Mouse (Mus musculus): ENCODE results near the gene Sergef. TPM values are rescaled to one million over a fixed set of nuclear protein-coding genes. Genes with fewer than 3 reads are reported as not detected.

The Sergef gene
- polyA plus RNA-seq, 1 experiment from 2014 or later: 15.5 TPM

GRCm38 (mm10) chr7:46433874-46434273 is 205.7 kb downstream of the Sergef start:
- H3K9me3 ChIP-seq (replicated peaks; ENCODE audit: low read length): no peaks in the 10 kb centered on the region
- DNase-seq (ENCODE audit: low spot score) (peak; percentile 39), ATAC-seq (replicated peaks; ENCODE audit: low FRiP score, low read depth) (peak; percentile 43; the same call in 1 of the 2 replicates)
- no peaks in the 10 kb centered on the region for H3K36me3 ChIP-seq (ENCODE audit: insufficient read depth, low read length)
- no peak overlapping the region for H3K4me3 ChIP-seq (replicated peaks; ENCODE audit: low read depth, low read length)
- H3K4me1 ChIP-seq (replicated peaks; ENCODE audit: insufficient read depth, low read length): no peaks in the 10 kb centered on the region
- H3K27ac ChIP-seq: no peak overlapping the region
- no peak overlapping the region for H3K4me2 ChIP-seq (ENCODE audit: low read length)
- H3K27me3 ChIP-seq (ENCODE audit: insufficient read depth, low read length): no peaks in the 10 kb centered on the region
- H3K9ac ChIP-seq (ENCODE audit: low read depth, low read length): no peak overlapping the region
- WGBS: 58% methylated on average over 5 of the region's 5 CpGs
- TF ChIP-seq CTCF (IDR thresholded peaks at IDR 0.05; ENCODE audit: low read depth): no peak

DNA sequence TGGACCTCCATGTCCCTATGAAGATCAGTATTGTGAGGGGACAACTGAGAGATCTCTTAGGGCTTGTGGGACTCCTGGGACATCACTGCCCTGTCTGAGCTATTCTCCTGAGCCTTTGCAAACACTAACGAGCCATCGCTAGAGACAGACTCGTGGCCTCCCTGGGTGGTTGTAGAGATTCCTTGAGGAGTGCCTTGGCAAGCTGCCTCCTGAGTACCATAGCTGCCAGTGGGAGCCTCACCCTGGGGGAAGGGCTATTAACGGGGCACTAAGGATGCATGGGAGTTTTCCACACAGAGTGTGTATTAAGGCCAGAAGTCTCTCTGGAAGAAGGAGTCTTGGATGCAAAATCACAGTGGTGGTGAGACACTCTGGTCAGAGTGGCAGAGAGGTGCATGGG is 214.6 kb downstream of the Sergef start:
- H3K9me3 ChIP-seq (replicated peaks; ENCODE audit: low read length): no peaks in the 10 kb centered on the region
- no peak overlapping the region for H3K9ac ChIP-seq (ENCODE audit: low read depth, low read length)
- 62% methylated on average over 4 of the region's 4 CpGs for WGBS
- no peak overlapping the region for H3K4me3 ChIP-seq (replicated peaks; ENCODE audit: low read depth, low read length)
- ATAC-seq (replicated peaks; ENCODE audit: low FRiP score, low read depth): no peak
- no peaks in the 10 kb centered on the region for H3K36me3 ChIP-seq (ENCODE audit: insufficient read depth, low read length)
- H3K4me1 ChIP-seq (replicated peaks; ENCODE audit: insufficient read depth, low read length): no peaks in the 10 kb centered on the region
- H3K27me3 ChIP-seq (ENCODE audit: insufficient read depth, low read length): no peaks in the 10 kb centered on the region
- no peak overlapping the region for H3K4me2 ChIP-seq (ENCODE audit: low read length)
- no peak for DNase-seq (ENCODE audit: low spot score)
- H3K27ac ChIP-seq: no peak overlapping the region
- no peak for TF ChIP-seq CTCF (IDR thresholded peaks at IDR 0.05; ENCODE audit: low read depth)

GRCm38 (mm10) chr7:46423951-46424350 is 215.7 kb downstream of the Sergef start:
- ATAC-seq (replicated peaks; ENCODE audit: low FRiP score, low read depth): no peak
- H3K9ac ChIP-seq (ENCODE audit: low read depth, low read length): no peak overlapping the region
- TF ChIP-seq CTCF (IDR thresholded peaks at IDR 0.05; ENCODE audit: low read depth): no peak
- H3K4me2 ChIP-seq (ENCODE audit: low read length): no peak overlapping the region
- no peaks in the 10 kb centered on the region for H3K4me1 ChIP-seq (replicated peaks; ENCODE audit: insufficient read depth, low read length)
- DNase-seq (ENCODE audit: low spot score): no peak
- H3K27me3 ChIP-seq (ENCODE audit: insufficient read depth, low read length): no peaks in the 10 kb centered on the region
- H3K4me3 ChIP-seq (replicated peaks; ENCODE audit: low read depth, low read length): no peak overlapping the region
- no peak overlapping the region for H3K27ac ChIP-seq
- no peaks in the 10 kb centered on the region for H3K9me3 ChIP-seq (replicated peaks; ENCODE audit: low read length)
- 70% methylated on average over 3 of the region's 3 CpGs for WGBS
- H3K36me3 ChIP-seq (ENCODE audit: insufficient read depth, low read length): no peaks in the 10 kb centered on the region

- Histone ChIP-seq H3K4me3 (replicated peaks; ENCODE audit: low read depth, low read length) (no peak overlapping the region), H3K9me3 (replicated peaks; ENCODE audit: low read length) (no peaks in the 10 kb centered on the region), H3K4me1 (replicated peaks; ENCODE audit: insufficient read depth, low read length) (no peaks in the 10 kb centered on the region), H3K27me3 (ENCODE audit: insufficient read depth, low read length) (no peaks in the 10 kb centered on the region), H3K36me3 (ENCODE audit: insufficient read depth, low read length) (no peaks in the 10 kb centered on the region), H3K27ac (no peak overlapping the region), H3K9ac (ENCODE audit: low read depth, low read length) (no peak overlapping the region), H3K4me2 (ENCODE audit: low read length) (no peak overlapping the region)
- WGBS: 49% methylated on average over 18 of the region's 18 CpGs
- DNase-seq (ENCODE audit: low spot score): peak; percentile 29
- TF ChIP-seq CTCF (IDR thresholded peaks at IDR 0.05; ENCODE audit: low read depth): peak; percentile 57
- ATAC-seq (replicated peaks; ENCODE audit: low FRiP score, low read depth): 0 out of 2 replicates have a peak, but pooled peaks have one; percentile 7
These were observed 216.7 kb downstream of the Sergef start for GRCm38 (mm10) chr7:46422764-46423412.

- 73% methylated on average over 8 of the region's 8 CpGs for whole genome bisulfite sequencing
- TF ChIP-seq CTCF (IDR thresholded peaks at IDR 0.05; ENCODE audit: low read depth): no peak
- Histone ChIP-seq H3K9me3 (replicated peaks; ENCODE audit: low read length) (no peaks in the 10 kb centered on the region), H3K4me1 (replicated peaks; ENCODE audit: insufficient read depth, low read length) (no peaks in the 10 kb centered on the region), H3K9ac (ENCODE audit: low read depth, low read length) (no peak overlapping the region), H3K4me3 (replicated peaks; ENCODE audit: low read depth, low read length) (no peak overlapping the region), H3K36me3 (ENCODE audit: insufficient read depth, low read length) (no peaks in the 10 kb centered on the region), H3K4me2 (ENCODE audit: low read length) (no peak overlapping the region), H3K27me3 (ENCODE audit: insufficient read depth, low read length) (no peaks in the 10 kb centered on the region), H3K27ac (no peak overlapping the region)
- no peak for DNase-seq (ENCODE audit: low spot score)
- ATAC-seq (replicated peaks; ENCODE audit: low FRiP score, low read depth): no peak
These were observed 217.4 kb downstream of the Sergef start for GRCm38 (mm10) chr7:46422052-46422763.

DNA sequence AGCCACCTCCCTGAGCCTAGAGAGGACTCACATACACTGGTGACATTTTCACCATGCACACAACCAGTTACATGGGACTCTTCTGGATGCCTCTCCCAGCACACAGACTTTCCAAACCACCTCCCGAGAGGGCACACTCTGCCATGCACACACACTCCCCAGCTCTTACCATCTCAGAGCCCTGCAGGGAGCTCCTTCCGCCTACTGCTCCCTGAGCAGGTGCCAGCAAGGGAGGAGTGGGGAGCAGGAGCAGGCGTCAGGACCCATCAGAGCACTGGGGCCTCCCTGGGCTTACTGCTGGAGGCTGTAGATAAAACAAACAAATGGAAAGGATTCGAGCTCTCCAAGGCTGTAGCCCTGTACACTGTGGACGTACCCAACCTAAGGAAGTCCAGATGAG is 218.1 kb downstream of the Sergef start:
- no peaks in the 10 kb centered on the region for H3K27me3 ChIP-seq (ENCODE audit: insufficient read depth, low read length)
- H3K9ac ChIP-seq (ENCODE audit: low read depth, low read length): no peak overlapping the region
- no peak for TF ChIP-seq CTCF (IDR thresholded peaks at IDR 0.05; ENCODE audit: low read depth)
- DNase-seq (ENCODE audit: low spot score) (no peak), ATAC-seq (replicated peaks; ENCODE audit: low FRiP score, low read depth) (no peak)
- no peak overlapping the region for H3K27ac ChIP-seq
- WGBS: 34% methylated on average over 5 of the region's 5 CpGs
- no peak overlapping the region for H3K4me2 ChIP-seq (ENCODE audit: low read length)
- H3K9me3 ChIP-seq (replicated peaks; ENCODE audit: low read length): no peaks in the 10 kb centered on the region
- H3K36me3 ChIP-seq (ENCODE audit: insufficient read depth, low read length): no peaks in the 10 kb centered on the region
- H3K4me3 ChIP-seq (replicated peaks; ENCODE audit: low read depth, low read length): no peak overlapping the region
- H3K4me1 ChIP-seq (replicated peaks; ENCODE audit: insufficient read depth, low read length): no peaks in the 10 kb centered on the region
